Mouse (Mus musculus) right cerebral cortex, postnatal 14 days (tissue): ENCODE results near the gene Spred2.

Experiments used
- DNase-seq: peaks from one replicate; pipeline ENCODE4 v3.0.0; 2022

The Spred2 gene

GRCm38 (mm10) chr11:20064926-20065325 lies 140.8 kb downstream of the Spred2 start:
- no peak for DNase-seq

- DNase-seq = no peak
These were observed 141.9 kb downstream of the Spred2 start for GRCm38 (mm10) chr11:20066106-20066505.

- no peak for DNase-seq
These were observed 143.3 kb downstream of the Spred2 start for GRCm38 (mm10) chr11:20067521-20067920.

GRCm38 (mm10) chr11:20068346-20069004 lies 144.3 kb downstream of the Spred2 start:
- DNase-seq = no peak

- no peak for DNase-seq
These were observed 148.0 kb downstream of the Spred2 start for GRCm38 (mm10) chr11:20072174-20072573.

GRCm38 (mm10) chr11:20072826-20073225 lies 148.7 kb downstream of the Spred2 start:
- DNase-seq = no peak
